Mouse (Mus musculus) forebrain, embryonic 11.5 days (tissue): ENCODE measurements at regions not wholly inside any gene's neighbourhood (a gene's known extent, or its start where the extent isn't known, plus 50 kb on each side); places are given as distances from the start of the nearest gene placed in this dataset.

Experiments
- ATAC-seq: fragments of 200-750 bp; cut with Nextera tagmentation; replicated peaks from 2 replicates; pipeline ENCODE4 v1.8.0; 2017; ENCODE audit warnings: moderate TSS enrichment; ENCODE audit not compliant: low FRiP score
- DNase-seq: peaks from one replicate; pipeline ENCODE4 v3.0.0-alpha.2; 2017; ENCODE audit warnings: low spot score
- H3K27ac ChIP-seq: fragments of 300-500 bp; sonication (generic); 2 replicates; pipeline ENCODE4 v1.5.1; 2014; ENCODE audit warnings: low read depth, low read length
- H3K27me3 ChIP-seq: fragments of 300-500 bp; sonication (generic); 2 replicates; pipeline ENCODE4 v1.6.1; 2014; ENCODE audit warnings: mild to moderate bottlenecking, low read length, mixed read lengths; ENCODE audit not compliant: control insufficient read depth, insufficient read depth
- H3K36me3 ChIP-seq: fragments of 300-500 bp; sonication (generic); 2 replicates; pipeline ENCODE4 v1.6.1; 2014; ENCODE audit warnings: mild to moderate bottlenecking, low read length, moderate library complexity, mixed read lengths; ENCODE audit not compliant: control insufficient read depth, insufficient read depth
- H3K4me1 ChIP-seq: fragments of 300-500 bp; sonication (generic); replicated peaks from 2 replicates; pipeline ENCODE4 v1.6.1; 2014; ENCODE audit warnings: low read length, mixed read lengths; ENCODE audit not compliant: control insufficient read depth, insufficient read depth
- H3K4me2 ChIP-seq: fragments of 300-500 bp; sonication (generic); 2 replicates; pipeline ENCODE4 v1.6.1; 2014; ENCODE audit warnings: low read depth, mild to moderate bottlenecking, low read length, moderate library complexity, mixed read lengths; ENCODE audit not compliant: severe bottlenecking
- H3K4me3 ChIP-seq: fragments of 300-500 bp; sonication (generic); 2 replicates; pipeline ENCODE4 v1.5.1; 2014; ENCODE audit warnings: low read depth, low read length
- H3K9ac ChIP-seq: fragments of 300-500 bp; sonication (generic); 2 replicates; pipeline ENCODE4 v1.6.1; 2014; ENCODE audit warnings: low read length
- H3K9me3 ChIP-seq: fragments of 300-500 bp; sonication (generic); 2 replicates; pipeline ENCODE4 v1.6.1; 2016; ENCODE audit warnings: low read length, mixed read lengths; ENCODE audit not compliant: control insufficient read depth
- WGBS: fragments of 180-500 bp; shearing (Covaris S2); extraction: QIAGEN DNeasy Blood & Tissue Kit; methylation state at CpG from one replicate; pipeline ENCODE4 v1.1.7; 2014; 5-methylcytosine and 5-hydroxymethylcytosine counted together

DNA sequence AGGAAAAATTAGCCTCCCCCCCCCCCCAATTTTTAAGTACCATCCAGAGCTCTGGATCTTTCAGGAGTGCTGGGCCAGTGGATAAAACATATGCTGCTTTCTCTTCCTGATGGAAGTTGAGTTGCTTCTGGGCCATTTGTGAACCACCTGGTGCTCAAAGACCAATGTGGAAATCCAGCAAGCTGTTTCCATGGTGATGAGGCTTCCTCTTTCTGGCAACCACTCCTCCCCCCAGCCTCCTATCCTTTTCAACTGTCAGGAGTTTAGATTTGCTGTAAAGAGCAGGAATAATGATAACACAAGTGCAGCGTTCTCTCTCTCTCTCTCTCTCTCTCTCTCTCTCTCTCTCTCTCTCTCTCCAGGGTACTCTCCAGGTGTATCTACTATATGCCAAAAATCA is 141.8 kb upstream of the Smlr1 start:
- H3K36me3 ChIP-seq: no peaks in the 10 kb centered on the region
- no peak for DNase-seq
- no peaks in the 10 kb centered on the region for H3K9me3 ChIP-seq
- no peaks in the 10 kb centered on the region for H3K27me3 ChIP-seq
- no peak for ATAC-seq
- H3K4me3 ChIP-seq: no peak overlapping the region
- 67% methylated on average over 1 of the region's 1 CpGs for WGBS
- H3K27ac ChIP-seq: no peak overlapping the region
- no peak overlapping the region for H3K4me2 ChIP-seq
- no peaks in the 10 kb centered on the region for H3K4me1 ChIP-seq
- H3K9ac ChIP-seq: no peak overlapping the region

DNA sequence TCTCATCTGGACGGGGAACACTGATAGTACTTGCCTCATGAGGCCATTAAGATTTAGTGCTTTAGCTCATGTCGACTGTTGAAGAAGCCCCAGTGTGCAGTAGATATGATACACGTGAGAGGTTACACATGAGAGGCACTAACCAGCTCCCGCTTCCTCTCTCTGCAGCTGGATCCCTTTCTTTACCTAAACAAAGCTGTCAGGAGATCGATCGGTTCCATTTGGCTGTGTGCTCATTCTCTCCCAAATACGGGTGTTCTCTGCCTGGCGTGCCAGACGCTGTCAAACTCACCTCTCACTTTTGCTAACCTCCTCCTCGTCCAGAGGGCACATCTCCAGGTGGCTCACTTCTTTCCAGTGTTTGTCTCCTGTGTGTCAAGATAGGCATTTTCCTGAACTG is 139.3 kb upstream of the Smlr1 start:
- H3K4me3 ChIP-seq: no peak overlapping the region
- H3K4me1 ChIP-seq: no peaks in the 10 kb centered on the region
- no peak overlapping the region for H3K4me2 ChIP-seq
- H3K27me3 ChIP-seq: no peaks in the 10 kb centered on the region
- no peak for ATAC-seq
- H3K27ac ChIP-seq: no peak overlapping the region
- no peak for DNase-seq
- H3K9me3 ChIP-seq: no peaks in the 10 kb centered on the region
- WGBS: 84% methylated on average over 10 of the region's 10 CpGs
- no peak overlapping the region for H3K9ac ChIP-seq
- no peaks in the 10 kb centered on the region for H3K36me3 ChIP-seq

DNA sequence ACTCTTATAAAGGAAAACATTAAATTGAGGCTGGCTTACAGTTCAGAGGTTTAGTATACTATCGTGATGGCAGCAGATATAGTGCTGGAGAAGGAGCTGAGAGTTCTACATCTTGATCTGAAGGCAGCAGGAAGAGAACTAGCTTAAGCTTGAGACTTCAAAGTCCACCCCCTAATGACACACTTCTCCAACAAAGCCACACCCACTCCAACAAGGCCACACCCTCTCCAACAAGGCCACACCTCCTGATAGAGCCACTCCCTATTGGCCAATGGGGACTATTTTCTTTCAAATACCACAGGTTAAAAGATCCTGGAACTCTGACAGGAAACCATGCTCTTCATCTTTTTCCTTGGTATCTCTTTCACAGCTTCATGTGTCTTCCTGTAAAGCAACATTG is 134.0 kb upstream of the Smlr1 start:
- ATAC-seq: no peak
- no peak overlapping the region for H3K27ac ChIP-seq
- no peak overlapping the region for H3K9ac ChIP-seq
- no peak for DNase-seq
- H3K27me3 ChIP-seq: no peaks in the 10 kb centered on the region
- WGBS: 89% methylated on average over 1 of the region's 1 CpGs
- H3K4me1 ChIP-seq: no peaks in the 10 kb centered on the region
- no peak overlapping the region for H3K4me3 ChIP-seq
- H3K9me3 ChIP-seq: no peaks in the 10 kb centered on the region
- no peaks in the 10 kb centered on the region for H3K36me3 ChIP-seq
- no peak overlapping the region for H3K4me2 ChIP-seq

DNA sequence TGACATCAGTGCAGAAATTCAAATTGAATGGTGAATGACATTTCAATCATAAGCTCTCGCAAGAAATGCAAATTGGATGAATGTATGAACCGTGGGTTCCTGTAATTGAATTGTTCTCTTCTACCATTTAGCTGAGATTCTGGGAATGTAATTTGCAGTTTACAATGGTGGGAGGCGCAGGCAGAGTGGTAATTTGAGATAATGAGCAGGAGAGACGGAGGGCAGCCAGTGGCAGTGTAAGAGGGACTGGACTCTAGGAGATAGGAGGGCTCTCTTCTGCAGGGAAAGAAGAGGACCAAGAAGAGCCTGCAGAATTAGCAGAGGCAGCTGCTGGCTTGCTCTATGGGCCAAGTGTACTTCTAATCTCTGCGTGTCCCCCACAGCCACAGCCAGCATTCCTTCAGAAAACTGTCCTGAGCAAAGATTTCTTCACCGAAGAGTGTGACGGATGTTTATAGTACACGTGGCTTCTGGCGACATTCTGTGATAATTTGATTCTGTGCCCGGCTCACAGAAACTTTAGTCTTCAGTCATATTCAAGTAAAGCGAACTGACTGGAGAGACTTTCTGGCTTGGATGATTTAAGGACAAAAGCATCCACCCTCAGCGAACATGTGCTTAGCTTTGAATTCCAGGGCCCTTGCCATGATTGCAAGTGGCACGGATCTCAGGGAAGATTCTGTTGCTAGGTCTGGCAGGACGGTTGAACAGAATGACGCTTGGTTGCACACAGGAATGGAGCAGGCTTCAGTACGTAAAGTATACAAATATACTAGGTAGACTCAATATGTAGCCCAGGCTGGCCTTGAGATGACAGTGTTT is 116.9 kb upstream of the Smlr1 start:
- H3K9me3 ChIP-seq: no peaks in the 10 kb centered on the region
- no peaks in the 10 kb centered on the region for H3K36me3 ChIP-seq
- ATAC-seq (no peak), DNase-seq (no peak)
- no peak overlapping the region for H3K27ac ChIP-seq
- H3K4me2 ChIP-seq: no peak overlapping the region
- H3K4me3 ChIP-seq: no peak overlapping the region
- WGBS: 79% methylated on average over 16 of the region's 16 CpGs
- no peaks in the 10 kb centered on the region for H3K4me1 ChIP-seq
- H3K27me3 ChIP-seq: no peaks in the 10 kb centered on the region
- H3K9ac ChIP-seq: no peak overlapping the region

DNA sequence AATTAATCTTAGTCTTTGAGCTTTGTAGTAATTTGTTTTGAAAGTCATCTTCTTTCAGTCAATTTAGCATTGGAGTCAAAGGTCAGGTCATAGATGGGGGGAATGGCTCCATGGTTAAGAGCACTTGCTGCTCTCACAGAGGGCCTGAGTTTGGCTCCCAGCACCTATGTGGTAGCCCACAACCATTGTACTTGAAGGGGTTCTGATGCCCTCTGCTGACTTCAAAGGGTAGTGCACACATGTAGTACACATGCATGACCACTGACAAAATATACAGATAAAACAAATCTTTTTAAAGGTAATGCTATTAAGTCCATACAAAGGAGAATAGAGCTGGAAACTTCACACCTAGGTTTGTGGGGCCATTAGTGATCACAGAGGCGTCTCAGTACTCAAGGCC is 111.7 kb upstream of the Smlr1 start:
- no peak overlapping the region for H3K27ac ChIP-seq
- DNase-seq: no peak
- H3K27me3 ChIP-seq: no peaks in the 10 kb centered on the region
- H3K4me1 ChIP-seq: no peaks in the 10 kb centered on the region
- H3K36me3 ChIP-seq: no peaks in the 10 kb centered on the region
- H3K4me2 ChIP-seq: no peak overlapping the region
- H3K9ac ChIP-seq: no peak overlapping the region
- no peaks in the 10 kb centered on the region for H3K9me3 ChIP-seq
- no peak for ATAC-seq
- H3K4me3 ChIP-seq: no peak overlapping the region
- WGBS: 81% methylated on average over 1 of the region's 1 CpGs

DNA sequence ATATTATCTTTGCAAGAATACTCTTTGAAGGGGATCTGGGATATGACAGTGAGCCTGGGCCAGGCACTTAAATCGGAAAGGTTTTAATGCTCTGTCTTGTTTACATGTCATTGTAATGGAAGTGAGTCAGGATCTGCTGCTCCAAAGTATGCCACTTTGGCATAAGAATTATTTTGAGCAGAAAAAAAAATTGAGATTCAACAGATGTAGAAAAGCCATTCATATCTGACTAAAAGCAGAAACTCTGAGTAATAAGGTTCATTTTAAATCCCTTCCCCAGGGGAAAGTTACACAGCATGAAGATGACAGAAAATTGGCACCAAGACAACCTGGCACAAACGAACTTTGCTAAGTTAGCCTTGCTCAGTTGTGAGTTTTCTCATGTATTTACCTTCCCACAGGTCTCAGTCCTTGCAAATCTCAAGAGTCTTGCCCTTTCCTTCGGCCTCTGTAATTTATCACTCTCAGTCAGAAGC is 107.5 kb upstream of the Smlr1 start:
- Histone ChIP-seq H3K27ac (no peak overlapping the region), H3K4me1 (no peaks in the 10 kb centered on the region), H3K4me2 (no peak overlapping the region), H3K4me3 (no peak overlapping the region), H3K9me3 (no peaks in the 10 kb centered on the region), H3K36me3 (no peaks in the 10 kb centered on the region), H3K27me3 (no peaks in the 10 kb centered on the region), H3K9ac (no peak overlapping the region)
- WGBS: 77% methylated on average over 3 of the region's 3 CpGs
- ATAC-seq: no peak
- no peak for DNase-seq

DNA sequence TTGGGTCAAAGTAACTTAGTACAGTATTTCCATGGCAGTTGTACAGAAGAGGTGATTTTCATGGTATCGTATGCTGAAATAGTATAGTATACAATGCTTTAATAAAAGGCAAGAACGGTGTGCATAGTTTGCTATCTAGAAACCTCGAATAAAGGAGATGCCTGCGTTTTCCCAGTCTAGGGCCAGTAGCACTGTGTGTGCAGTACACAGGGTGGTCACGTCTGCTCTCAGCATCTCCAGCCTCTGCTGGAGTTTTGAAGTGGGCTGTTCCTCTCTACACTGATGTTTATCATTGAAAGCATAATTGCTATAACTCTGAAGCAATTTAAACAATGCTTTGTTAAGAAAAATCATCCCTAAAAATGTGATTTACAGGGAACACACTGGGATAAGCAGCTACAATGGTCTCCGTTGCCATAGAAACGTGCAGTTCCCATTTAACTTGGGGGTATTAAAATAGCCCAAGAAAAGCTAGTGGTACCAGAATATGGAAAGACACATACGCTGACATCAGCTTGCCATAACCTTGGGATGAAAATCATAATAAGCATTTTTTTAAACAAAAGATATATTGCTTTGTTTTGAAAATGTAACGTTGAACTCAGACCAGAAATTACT is 106.1 kb upstream of the Smlr1 start:
- DNase-seq (no peak), ATAC-seq (no peak)
- Histone ChIP-seq H3K36me3 (no peaks in the 10 kb centered on the region), H3K27ac (no peak overlapping the region), H3K9me3 (no peaks in the 10 kb centered on the region), H3K9ac (no peak overlapping the region), H3K4me3 (no peak overlapping the region), H3K4me1 (no peaks in the 10 kb centered on the region), H3K27me3 (no peaks in the 10 kb centered on the region), H3K4me2 (no peak overlapping the region)
- 87% methylated on average over 9 of the region's 9 CpGs for WGBS

DNA sequence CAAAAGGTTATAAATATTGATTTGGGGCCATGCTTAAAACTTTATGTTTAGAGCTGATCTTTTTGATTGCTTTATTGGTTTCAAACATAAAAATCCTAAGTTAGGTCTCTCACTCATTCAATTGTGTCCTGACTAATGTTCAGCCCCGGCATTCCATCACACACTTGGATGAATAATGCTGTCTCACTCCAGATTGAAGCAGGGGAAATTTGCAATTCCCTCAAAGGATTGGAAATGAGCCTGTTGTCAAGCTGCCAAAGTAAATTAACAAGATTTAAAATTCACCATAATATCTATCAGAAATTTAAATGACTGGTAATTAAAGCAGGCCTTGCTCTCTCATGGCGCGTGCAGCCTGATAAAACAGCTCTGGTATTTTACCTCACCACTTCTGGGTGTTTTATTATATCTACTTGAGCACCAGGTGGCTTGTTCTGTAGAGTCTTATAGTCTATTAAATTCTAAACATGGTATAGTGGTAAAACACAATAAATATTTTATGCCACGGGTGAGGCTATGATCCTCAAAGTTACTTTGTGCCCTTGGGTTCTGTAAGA is 97.1 kb upstream of the Smlr1 start:
- DNase-seq (no peak), ATAC-seq (no peak)
- H3K4me1 ChIP-seq: no peaks in the 10 kb centered on the region
- no peaks in the 10 kb centered on the region for H3K36me3 ChIP-seq
- H3K27me3 ChIP-seq: no peaks in the 10 kb centered on the region
- no peak overlapping the region for H3K9ac ChIP-seq
- 88% methylated on average over 4 of the region's 4 CpGs for WGBS
- H3K4me2 ChIP-seq: no peak overlapping the region
- H3K9me3 ChIP-seq: no peaks in the 10 kb centered on the region
- H3K4me3 ChIP-seq: no peak overlapping the region
- H3K27ac ChIP-seq: no peak overlapping the region
